Mouse (Mus musculus) gastrocnemius, postnatal 36 days (tissue): Measurements from ENCODE around the gene Zfp275. TPM values are rescaled to one million over a fixed set of nuclear protein-coding genes. Genes with fewer than 3 reads are reported as not detected.

Source experiments
- DNase-seq, 2 experiments: peaks; one replicate each; pipeline ENCODE4 v3.0.0; 2022
- intact Hi-C: fragments of 180-260 bp; cut with DNase I; formaldehyde crosslinking; loops from one replicate; pipeline ENCODE4 v1.15.1; 2025
- total RNA-seq, 2 experiments: library from RNA; stranded (reverse); gene quantifications; 2 replicates each; pipeline ENCODE4 v1.2.3; 2021

Gene Zfp275
- total RNA-seq, 2 experiments from 2014 or later, result 4.4 to 5.6 TPM

DNA sequence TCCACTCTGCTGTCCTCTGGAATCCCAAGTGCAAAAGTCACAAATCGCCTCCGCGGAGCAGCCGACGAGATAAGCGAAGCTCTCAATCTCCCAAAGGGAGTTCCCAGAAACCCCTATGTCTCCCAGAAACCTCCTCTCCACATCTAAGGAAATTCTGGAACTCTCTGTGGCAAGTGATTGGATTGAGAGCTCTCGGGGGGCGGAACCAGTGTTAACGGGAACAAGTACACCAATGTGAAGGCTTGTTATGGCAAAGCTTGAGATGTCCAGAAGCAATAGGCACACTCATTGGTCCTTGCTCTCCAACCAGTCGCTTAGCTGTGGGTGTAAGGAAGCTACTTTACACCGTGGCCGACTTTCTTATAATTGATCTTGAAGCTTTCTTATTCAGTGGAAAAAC, 59.2 kb downstream of the Zfp275 start:
- DNase-seq, result no peak
- intact Hi-C loops, result no loop called here

Other genes starting within 250 kb of the Zfp275 start
- under 1 TPM in 1 of 2 experiments, not detected in 1; 0.76 TPM for gene Xlr3a, start 245.5 kb upstream of the Zfp275 start, total RNA-seq
- not detected for gene Gm14685, start 225.6 kb upstream of the Zfp275 start, total RNA-seq
- gene Xlr5b, start 193.8 kb upstream of the Zfp275 start, total RNA-seq, result not detected
- gene DXBay18, start 193.2 kb upstream of the Zfp275 start, total RNA-seq, result not detected
- not detected for gene Spin2d, start 165.6 kb upstream of the Zfp275 start, total RNA-seq
- gene Xlr3b, start 150.4 kb upstream of the Zfp275 start, total RNA-seq, result 1 to 10 TPM in 1 of 2 experiments, under 1 TPM in 1; 0.33 to 4.2 TPM
- gene Xlr4b, start 128.3 kb upstream of the Zfp275 start, total RNA-seq, result under 1 TPM in 1 of 2 experiments, not detected in 1; 0.26 TPM
- 1 to 10 TPM; 4.9 to 6.6 TPM for gene F8a, start 114.3 kb upstream of the Zfp275 start, total RNA-seq
- under 1 TPM in 1 of 2 experiments, not detected in 1; 0.17 TPM for gene Xlr4c, start 99.5 kb upstream of the Zfp275 start, total RNA-seq
- not detected for gene Xlr3c, start 77.2 kb upstream of the Zfp275 start, total RNA-seq
- not detected for gene Xlr5a, start 49.6 kb upstream of the Zfp275 start, total RNA-seq
- not detected for gene Xlr5c, start 49.6 kb upstream of the Zfp275 start, total RNA-seq
- not detected for gene Gm45015, start 5.8 kb upstream of the Zfp275 start, total RNA-seq
- gene Gm18336, start 56.1 kb downstream of the Zfp275 start, total RNA-seq, result not detected
- under 1 TPM in 1 of 2 experiments, not detected in 1; 0.15 TPM for gene Zfp92, start 68.5 kb downstream of the Zfp275 start, total RNA-seq
- gene Trex2, start 92.7 kb downstream of the Zfp275 start, total RNA-seq, result not detected
- 10 to 100 TPM; 11.0 to 13.7 TPM for gene Haus7, start 116.4 kb downstream of the Zfp275 start, total RNA-seq
- gene Bgn, start 141.0 kb downstream of the Zfp275 start, total RNA-seq, result 100 to 1,000 TPM in 1 of 2 experiments, 10 to 100 TPM in 1; 70.0 to 118 TPM
- gene Atp2b3, start 160.5 kb downstream of the Zfp275 start, total RNA-seq, result 10 to 100 TPM; 13.2 to 14.3 TPM